16 mouse cellular contexts compared by ENCODE assay signal in genomic region chr11:100865618-100866017, GRCm38 (mm10).
"Had no signal": no experiment of that assay in that cellular context is flagged by ENCODE, and none has a peak within 500 bp of the region (broad histone marks: within the 10 kb centered on the region; RNA-seq: fewer than 3 reads in every experiment).

No protein-coding gene starts in this region.

- DNase-seq: kidney, adult 11 months; kidney, adult 9 months; kidney, postnatal 10 days; layer of hippocampus, postnatal 36 days; liver; liver, embryonic 13.5 days; liver, postnatal 0 days; lung, postnatal 14 days; midbrain, embryonic 14.5 days; retina, postnatal 1 day had no signal

- H3K4me3 ChIP-seq: limb, embryonic 12.5 days; liver, embryonic 13.5 days; lung, embryonic 15.5 days; midbrain, embryonic 10.5 days; neural tube, embryonic 13.5 days; stomach, embryonic 15.5 days had no signal

- H3K4me2 ChIP-seq: limb, embryonic 12.5 days; liver, embryonic 13.5 days; lung, embryonic 15.5 days; neural tube, embryonic 13.5 days; stomach, embryonic 15.5 days had no signal

- H3K27ac ChIP-seq: limb, embryonic 12.5 days; liver, embryonic 13.5 days; lung, embryonic 15.5 days; macrophage; midbrain, embryonic 10.5 days; neural tube, embryonic 13.5 days; stomach, embryonic 15.5 days had no signal

- H3K9me3 ChIP-seq: limb, embryonic 12.5 days; liver, embryonic 13.5 days; lung, embryonic 15.5 days; midbrain, embryonic 10.5 days; neural tube, embryonic 13.5 days; stomach, embryonic 15.5 days had no signal

- ATAC-seq: liver, postnatal 0 days had no signal

- H3K9ac ChIP-seq: limb, embryonic 12.5 days; liver, embryonic 13.5 days; liver, postnatal 0 days; lung, embryonic 15.5 days; neural tube, embryonic 13.5 days; stomach, embryonic 15.5 days had no signal

- H3K36me3 ChIP-seq: limb, embryonic 12.5 days; lung, embryonic 15.5 days; midbrain, embryonic 10.5 days; neural tube, embryonic 13.5 days; stomach, embryonic 15.5 days had no signal

- H3K27me3 ChIP-seq: liver, embryonic 13.5 days; stomach, embryonic 15.5 days had no signal
